Mouse (Mus musculus) megakaryocyte, adult 5-6 weeks (primary cell): Measurements from ENCODE around the gene Castor2. TPM values are rescaled to one million over a fixed set of nuclear protein-coding genes. Genes with fewer than 3 reads are reported as not detected.

Experiments
- ATAC-seq: 2 replicates; pipeline ENCODE4 v1.8.0; 2016; ENCODE audit warnings: mild to moderate bottlenecking, inconsistent platforms; ENCODE audit not compliant: poor library complexity, severe bottlenecking
- total RNA-seq, 2 experiments: library from RNA; stranded (forward) in 1 of 2; stranded (reverse) in 1 of 2; fragments of 153-499, 151-499 nt in 1 of 2; fragments of 221-1000, 200-1000 nt in 1 of 2; gene quantifications; 2 replicates each; pipeline versions ENCODE4 v1.2.3 to v1.2.4; 2015 to 2017

Gene Castor2
- total RNA-seq (2015) (5.7 and 7.2 TPM in 2 replicates), total RNA-seq (2017) (2.1 TPM in 2 replicates)

DNA sequence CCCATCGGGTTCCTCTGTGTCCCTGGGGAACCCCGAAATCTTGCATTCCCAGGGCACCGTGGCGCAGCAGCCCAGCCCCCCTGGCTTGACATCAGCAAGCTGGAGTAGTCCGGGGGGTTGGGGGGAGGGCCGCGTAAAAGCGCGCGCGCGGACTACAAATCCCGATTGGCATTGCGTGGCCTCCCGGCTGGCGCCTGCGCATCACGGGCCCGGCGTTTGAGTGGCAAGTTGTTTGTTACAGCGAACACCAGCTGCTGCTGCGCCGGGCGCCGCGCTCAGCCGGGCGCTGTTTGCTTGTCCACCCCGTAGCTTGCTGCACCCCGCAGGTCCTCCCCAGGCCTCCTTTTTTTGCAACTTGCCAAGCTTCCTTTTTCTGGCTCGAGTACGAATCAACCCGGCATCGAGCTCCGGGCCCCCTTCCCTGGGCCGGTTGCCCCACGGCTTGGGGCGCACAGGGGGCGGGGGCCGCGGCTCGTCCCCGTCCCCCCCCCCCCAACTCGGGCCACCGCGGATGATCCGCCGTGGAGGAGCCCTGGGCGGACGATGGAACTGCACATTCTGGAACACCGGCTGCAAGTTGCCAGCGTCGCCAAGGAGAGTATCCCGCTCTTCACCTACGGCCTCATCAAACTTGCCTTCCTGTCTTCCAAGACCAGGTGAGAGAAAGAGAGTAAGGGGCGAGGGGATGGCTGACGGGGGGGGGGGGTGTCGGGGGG is at the start of gene Castor2:
Gene Castor2 (plus strand): TSS at position 216 of the 716 bp plus-strand sequence.
- peak; percentile 93 for ATAC-seq

DNA sequence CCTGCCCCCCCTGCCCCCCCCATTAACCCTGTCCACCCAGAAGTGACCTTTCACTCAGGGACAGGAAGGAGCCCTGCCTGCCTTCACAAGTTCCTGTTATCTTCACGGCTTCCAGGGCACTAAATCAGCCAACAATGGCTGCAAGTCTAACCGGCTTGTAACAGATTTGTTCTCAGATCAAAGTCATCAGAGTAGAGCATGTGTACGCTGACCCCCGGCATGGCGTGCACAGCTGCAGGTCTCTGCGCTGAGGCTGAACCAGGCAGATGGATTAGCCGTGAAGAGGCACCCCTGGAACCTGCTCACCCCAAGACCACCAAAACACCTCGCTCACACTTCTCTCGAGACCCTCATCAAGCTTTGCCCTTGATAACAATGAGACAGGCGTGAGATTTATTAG is 48.8 kb upstream of the Castor2 start:
- ATAC-seq = no peak

DNA sequence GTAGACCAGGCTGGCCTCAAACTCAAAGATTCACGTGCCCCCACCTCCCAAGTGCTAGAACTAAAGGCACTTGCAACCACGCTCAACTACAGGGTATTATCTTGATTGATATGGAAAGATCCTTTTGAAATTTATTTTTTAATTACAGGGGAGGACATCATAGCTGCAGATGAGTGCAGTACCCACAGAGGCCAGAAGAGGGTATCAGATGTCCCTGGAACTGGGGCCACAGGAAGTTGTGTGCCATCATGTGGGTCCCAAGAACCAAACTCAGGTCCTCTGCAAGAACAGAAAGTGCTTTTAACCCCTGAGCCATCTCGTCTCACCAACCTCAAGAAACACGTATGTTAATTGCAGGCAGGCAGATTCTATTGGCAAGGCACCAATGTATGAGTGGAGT is 46.9 kb upstream of the Castor2 start:
- ATAC-seq = no peak

DNA sequence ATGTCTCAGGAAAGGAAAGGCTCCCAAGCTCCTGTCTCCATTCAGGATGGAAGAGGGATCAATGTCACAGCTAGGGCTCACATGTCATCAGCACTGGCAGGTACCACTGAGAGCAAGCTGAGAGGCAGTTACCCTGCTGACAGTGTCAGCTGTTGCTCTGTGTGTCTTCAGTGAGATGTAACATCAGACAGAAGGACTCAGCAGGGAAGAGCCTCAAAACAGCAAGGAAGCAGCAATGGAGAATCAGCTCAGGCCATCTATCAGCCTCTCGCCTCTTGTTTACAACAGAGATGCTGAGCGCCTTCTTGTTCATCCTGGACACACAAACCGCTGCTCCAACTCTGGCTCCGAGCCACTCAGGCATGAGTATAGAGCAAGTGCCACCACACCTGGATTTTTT is 45.0 kb upstream of the Castor2 start:
- no peak for ATAC-seq

DNA sequence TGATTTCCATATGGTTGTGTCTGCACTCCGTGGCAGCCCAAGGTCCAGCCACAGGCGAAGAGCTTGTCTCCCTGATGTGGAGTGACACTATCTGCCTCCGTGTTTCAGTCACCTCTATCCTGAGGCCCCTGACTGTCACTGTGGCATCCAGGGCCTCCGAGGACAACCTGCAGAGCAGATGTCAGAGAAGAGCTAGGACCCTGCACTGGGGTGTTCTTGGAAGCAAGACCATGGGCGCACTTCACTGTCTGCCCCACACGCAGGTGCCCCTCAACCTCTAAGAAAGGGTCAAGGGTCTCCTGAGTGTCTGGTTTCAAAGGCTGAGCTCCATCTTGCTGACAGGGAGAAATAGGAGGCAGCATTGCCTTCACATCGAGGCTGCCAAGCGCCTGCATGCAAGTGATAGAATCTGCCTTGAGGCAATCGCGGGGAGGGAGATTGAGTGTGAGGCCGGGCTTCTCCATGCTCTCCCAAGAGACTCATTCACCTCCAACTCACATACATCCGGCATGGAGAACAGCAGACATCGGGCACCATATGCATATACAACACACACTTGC is 40.6 kb upstream of the Castor2 start:
- ATAC-seq = no peak

DNA sequence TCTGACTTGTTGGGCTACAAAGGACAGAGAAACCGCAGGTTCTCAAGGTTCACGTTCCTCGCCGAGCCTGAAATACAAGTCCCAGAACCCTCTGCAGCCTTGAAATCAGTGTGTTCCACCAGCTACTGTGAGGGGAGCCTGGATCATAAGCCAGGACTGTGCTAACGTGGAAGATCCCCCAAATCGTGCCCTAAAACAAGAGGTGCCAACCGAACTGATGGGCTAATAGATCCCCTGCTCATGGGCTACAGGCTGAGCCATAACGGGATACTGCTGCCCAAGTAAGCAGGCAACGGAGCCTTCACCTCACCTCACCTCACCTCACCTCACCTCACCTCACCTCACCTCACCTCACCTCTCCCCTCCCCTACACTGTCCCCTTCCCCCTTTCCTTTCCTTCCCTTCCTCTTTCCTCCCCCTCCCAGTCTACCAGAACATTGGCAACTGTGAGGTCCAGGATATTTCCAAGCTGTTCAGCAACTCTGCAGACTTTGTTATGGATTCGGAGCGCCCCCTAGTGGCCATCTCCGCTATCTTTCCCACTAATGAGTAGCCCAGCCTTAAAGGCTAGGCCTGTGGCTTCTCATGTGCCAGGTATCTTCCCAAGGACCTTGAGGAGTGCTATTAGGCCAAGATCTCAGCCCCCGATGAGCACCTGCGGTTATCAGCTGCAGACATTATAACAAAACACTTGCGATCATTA is 36.0 kb upstream of the Castor2 start:
- ATAC-seq = no peak

DNA sequence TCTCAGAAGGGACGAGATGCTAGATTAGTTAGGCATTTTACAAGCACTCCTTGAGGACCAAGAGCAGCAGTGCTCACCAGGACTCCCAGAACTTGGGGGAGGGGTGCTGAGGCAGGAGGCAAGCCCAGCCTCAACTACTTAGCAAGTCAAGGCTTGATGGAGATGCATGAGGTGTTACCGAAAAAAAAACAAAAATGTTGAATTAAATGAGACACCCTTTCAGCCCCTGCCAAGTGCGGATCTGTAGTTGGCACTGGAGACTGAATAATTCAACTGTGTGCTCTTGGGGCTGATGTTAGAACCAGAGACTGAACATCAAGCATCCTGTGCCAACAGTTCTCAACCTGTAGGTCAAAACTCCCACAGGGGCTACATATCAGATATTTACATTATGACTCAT is 33.2 kb upstream of the Castor2 start:
- no peak for ATAC-seq

DNA sequence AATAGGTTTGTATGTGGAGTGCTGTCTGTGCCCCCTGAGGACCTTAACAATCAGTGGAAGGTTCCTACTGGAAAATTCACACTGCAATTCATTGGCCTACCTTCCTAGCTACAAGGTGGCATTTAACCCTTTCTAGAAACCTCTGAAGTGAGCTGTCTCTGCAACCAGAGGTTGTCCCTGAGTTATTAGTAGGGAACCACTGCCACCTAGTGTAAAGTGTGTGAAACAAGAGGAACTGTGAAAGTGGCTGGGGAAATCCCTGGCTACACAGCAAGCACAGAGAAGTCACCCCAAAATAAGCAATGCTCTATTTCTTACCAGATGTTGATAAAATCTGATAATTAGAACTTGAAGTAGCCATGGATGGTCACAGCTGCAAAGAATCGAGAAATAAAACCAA is 31.6 kb upstream of the Castor2 start:
- no peak for ATAC-seq

DNA sequence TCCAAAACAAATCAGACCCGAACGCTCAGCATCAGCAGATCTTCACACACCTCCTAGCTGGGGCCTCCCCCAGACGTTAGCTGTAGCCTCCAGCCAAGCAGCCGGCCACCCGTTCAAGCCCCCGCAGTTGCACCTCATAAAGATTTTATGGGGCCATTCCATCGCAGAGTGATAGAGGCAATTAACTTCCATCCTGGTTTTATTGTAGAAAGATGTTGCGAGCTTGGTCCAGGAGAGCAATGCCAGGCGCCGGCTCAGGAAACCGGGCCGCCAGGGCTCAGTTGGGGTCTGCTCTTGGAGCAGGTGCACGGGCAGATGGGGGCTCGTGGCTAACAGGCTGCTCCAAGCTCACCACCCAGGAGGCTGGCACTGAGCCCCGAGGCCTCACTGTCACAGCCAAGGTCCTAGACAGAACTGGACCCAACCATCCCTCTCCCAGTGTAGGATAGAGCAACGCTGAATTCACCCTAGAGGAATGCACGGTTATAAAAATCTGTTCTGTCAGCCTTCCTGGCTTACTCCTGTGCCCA is 25.9 kb upstream of the Castor2 start:
- ATAC-seq = no peak

DNA sequence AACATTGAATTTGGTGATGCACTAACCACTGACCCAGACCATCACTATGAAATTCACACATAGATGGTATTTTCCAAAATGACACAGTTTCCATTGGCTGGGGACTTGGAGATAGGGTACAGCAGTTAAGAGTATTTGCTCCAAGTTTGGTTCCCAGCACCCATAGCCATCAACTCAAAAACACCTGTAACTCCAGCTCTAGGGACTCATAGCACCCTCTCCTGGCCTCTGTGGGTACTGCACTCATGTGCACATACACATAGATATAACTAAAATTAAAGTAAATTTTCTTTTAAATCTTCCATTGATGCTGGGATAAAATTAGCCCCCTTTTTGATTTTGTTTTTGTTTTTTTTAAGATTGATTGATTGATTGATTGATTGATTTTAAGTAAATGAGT is 25.1 kb upstream of the Castor2 start:
- no peak for ATAC-seq

DNA sequence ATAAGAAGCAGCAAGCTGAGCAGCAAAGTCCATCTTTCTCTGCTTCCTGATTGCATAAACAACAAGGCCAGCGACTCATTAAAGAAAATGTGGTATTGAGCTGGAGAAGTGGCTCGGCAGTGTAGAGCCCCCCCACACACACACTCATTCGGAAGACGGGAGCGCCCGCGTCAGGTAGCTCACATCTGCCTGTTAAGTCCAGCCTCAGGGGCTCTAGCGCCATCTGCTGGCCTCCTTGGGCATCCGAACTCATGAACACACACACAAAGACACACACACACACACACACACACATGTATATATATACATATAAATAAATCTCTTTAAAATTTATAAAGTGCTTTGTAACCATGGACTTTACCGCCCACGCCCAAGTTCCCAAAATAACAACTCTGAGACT is 23.3 kb upstream of the Castor2 start:
- ATAC-seq = no peak

DNA sequence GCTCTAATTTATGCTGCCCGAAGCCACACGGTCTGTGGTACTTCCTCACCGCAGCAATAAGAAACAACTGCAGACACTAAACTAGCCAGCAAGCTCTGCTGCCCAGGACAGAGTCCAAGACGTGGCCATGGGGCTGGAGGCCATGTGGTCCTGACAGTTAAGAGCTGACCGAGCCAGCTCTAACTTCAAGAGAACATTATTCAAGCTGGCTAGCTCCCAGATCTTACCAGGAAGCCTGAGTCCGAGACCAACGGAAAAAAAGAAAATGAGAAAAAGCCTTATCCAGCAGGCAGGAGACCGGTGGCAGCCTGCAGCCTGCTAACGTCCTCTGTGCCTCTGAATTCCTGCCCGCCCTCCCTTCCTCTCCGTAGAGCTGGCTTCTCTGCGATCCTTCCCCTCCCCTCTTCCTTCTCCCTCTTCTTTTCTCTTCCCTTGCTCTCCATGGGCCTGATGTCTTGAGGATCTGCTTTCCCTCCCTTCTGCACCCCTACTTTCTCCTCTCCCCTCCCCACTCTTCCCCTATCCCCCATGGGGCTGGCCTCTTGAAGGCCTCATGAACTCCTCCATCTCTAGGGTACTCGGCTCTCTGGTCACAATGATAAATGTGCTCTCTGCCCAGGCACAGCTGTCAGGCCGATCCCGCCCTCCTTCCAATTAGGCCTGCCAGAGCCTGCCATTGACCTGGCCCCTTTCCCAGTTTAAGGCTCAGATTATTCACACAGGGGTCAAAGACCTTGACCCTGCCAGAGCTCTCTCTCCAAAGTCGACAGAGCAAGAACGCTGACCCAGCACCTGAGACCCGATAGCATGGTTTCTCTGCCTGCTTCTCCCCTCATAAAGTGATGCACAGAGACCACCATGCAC is 18.6 kb upstream of the Castor2 start:
- ATAC-seq = no peak

DNA sequence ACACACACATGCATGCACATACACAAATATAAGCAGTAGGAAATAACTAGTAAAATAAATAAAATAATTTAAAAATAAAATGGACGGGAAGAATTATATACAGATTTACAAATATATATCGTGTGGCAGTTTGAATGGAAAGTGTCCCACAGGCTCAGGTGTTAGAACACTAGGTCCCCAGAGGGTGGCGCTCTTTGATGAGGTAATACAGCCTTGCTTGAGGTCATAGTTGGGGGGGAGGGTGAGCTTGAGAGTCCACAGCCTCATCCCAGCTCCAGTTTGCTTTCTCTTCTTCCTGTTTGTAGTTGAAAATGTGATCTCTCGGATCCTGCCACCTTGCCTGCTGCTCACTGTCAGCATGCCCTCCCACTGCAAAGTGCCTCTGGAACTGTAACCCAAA is 14.3 kb upstream of the Castor2 start:
- no peak for ATAC-seq

DNA sequence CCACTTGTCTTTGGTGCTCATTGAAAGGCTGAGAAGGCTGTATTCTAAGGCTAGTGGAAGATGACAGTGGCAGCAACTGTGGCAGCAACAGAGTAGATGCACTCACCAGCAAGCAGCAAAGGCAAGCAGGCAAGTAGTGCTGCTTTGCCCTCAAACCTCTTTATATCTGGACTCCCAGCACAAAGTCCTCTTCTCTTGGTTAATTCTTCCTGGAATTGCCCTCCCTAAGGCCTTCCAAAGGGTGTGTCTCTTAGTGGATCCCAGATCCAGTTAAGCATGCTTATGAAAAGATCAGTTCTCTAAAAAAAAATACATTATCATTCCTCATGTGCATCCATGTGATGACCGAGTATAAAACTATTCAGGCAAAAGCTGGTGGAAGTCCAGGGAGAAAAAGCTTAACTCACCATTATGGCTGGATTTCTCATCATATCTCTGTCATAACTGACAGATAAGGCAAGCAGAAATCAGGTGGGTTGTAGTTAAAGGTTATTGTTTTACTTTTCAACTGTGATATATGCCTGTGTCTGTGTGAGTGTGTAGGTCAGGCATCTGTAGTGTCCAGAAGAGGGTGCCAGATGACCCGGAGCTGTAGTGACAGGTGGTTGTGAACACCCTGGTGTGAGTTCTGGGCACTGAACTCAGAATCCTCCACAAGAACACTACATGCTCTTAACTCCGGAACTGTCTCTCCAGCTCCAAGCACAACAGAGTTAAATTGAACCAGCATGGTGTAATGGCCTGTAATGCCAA is 13.4 kb upstream of the Castor2 start:
- no peak for ATAC-seq

DNA sequence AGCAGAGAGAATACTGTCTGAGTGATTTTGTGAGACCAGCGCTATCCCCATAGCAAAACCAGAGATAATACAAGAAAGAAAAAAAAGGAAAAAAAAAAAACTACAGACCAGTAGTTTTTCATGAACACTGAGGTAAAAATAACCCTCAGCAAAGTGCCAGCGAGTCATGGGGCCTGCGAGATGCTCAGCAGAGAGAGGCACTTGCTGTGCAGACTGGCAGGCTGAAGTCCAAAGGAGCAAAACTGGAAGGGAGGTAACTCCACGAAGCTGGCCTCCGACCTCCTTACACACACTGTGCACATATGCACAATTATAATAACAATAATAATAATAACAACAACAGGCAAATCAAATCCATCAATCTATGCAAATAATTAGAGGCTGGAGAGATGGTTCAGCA is 12.3 kb upstream of the Castor2 start:
- no peak for ATAC-seq

DNA sequence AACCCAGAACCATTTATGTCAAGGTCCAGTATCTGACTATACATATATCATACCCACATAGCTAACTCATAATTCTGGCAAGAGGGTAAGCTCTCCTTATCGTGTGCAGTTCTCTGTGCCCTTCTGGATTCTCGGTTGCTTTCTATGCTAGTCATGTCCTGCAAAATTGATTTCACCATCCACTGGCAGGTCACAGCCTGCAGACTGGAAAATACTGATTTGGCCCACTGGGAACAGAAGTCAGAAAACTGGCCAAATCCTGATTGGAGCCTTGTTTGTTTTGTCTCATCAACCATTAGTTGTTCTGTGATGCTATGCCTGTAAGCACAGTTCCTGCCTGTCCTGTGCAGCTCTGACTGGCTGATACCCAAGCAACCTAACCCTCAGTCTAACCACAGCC is 3.7 kb upstream of the Castor2 start:
- no peak for ATAC-seq

DNA sequence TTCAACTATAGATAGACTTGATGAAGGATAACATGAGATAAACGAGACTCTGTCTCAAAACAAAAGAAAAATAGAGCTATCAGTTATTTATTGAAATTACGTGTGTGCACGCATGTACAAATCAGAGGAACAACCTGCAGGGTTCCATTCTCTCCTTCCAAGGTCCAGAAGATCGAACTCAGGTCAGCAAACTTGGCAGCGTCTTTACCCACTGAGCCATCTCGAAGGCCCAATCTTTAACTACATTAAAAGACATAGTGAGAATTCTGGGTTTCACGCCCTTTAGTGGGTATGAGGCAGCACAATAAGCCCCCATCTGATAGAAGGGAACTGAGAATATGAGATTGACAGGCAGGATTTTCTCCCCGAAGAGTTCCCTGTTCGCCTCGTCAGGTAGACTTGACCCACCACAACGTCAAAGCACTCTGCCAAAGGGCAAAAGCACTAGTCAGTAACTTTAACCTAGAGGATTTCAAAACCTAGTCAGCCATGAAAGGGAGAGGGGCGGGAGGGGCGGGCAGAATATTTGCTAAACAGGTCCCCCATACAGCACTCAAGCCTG is 1.1 kb upstream of the Castor2 start:
- no peak for ATAC-seq

DNA sequence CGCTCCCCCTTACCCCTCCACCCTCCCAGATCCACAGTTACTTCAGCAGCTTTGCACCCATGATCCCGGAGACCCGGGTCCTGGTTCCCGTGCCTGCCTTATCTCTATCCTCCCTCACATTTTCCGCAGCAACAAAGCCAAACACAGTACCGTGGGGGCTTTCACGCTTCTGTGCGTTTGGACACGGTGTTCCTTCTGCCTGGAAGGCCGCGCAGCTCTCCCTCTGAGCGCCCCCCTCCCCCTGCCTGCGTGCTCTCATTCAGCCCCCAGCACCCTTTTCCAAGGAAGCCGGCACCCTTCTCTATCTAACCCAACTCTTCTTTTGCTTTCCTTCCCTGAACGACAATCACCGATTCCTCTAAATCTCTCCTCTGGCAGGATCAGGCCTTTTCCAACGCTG is 535 bp upstream of the Castor2 start:
- ATAC-seq = no peak

DNA sequence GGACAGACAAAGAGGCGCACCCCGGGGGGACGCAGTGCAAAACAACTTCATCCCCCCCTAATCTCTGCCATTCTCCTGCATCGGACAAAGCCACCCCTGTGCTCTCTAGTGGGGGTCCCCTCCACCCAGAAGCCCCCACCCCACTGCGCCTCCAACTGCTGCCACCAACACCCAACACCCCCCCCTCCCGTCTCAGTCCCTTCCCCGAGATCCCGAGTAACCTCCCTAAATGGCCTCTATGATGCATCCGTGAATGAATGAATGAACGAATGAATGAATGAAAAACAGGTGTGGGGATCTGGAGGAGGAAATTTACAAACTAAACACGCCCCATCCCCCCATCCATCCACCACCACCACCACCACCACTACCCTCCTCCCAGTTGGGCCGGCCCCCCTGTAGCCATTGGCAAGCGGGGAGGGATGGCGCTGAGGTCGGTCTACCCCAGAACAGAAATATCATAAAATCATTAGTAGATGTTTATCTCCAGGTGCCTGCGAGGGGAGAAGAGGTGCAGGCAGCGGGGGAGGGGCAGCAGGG is 791 bp downstream of the Castor2 start:
- no peak for ATAC-seq

DNA sequence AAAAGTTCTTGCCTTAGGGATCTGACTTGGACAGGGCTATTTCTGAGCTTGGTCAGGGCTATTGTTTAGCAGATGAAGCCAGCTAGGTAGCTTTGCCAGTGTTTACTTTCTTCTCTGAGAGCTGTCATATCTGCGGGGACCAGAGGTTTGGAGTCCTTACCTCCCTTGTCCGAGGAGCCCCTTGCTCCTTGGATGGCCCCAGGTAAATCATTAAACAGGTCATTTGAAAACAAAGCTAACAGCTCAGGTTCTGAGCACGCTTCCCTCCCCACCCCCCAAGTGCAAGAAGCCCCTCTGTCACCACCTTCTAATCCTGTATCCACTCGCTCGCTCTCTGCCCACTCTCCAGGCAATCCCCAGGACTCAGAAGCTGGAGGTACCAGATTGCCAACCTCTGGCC is 1.8 kb downstream of the Castor2 start:
- no peak for ATAC-seq
